In genomic region chr12:5599426-5599825, GRCm38 (mm10) we compare ENCODE assay signal across 20 mouse cellular contexts.
DNase-seq lines count a peak whose midpoint lies in the region; ATAC-seq lines count a peak whose summit lies in the region.
"Had no signal": no experiment of that assay in that cellular context is flagged by ENCODE, and none has a peak within 500 bp of the region (broad histone marks: within the 10 kb centered on the region; RNA-seq: fewer than 3 reads in every experiment).

No protein-coding gene starts in this region.

- H3K9me3 ChIP-seq in liver, embryonic 12.5 days (replicated peaks), result no peaks in the 10 kb centered on the region
- H3K9me3 ChIP-seq: embryonic facial prominence, embryonic 10.5 days; heart, embryonic 15.5 days; hindbrain, embryonic 12.5 days had no signal

- ATAC-seq in liver, embryonic 12.5 days, result no peak
- ATAC-seq: forebrain, embryonic 14.5 days; hindbrain, embryonic 16.5 days; inflammation-experienced regulatory T-cells, adult 6 months; intestine, postnatal 0 days; Patski had no signal

- no peak overlapping the region for H3K4me3 ChIP-seq in liver, embryonic 12.5 days
- H3K4me3 ChIP-seq: embryonic facial prominence, embryonic 10.5 days; heart, embryonic 15.5 days; hindbrain, embryonic 12.5 days had no signal

- peak; percentile 93 for DNase-seq in heart, adult 11 months
- no peak for DNase-seq in heart, postnatal 4 days
- peak; percentile 37 to 44 for DNase-seq in gastrocnemius, adult 8-10 months (ENCODE audit: low spot score in 2 of 2)
- peak; percentile 57 for DNase-seq in gastrocnemius, postnatal 25 days
- peak; percentile 82 for DNase-seq in skeletal muscle tissue, adult 2 months (ENCODE audit: low read depth, low spot score)
- DNase-seq: adrenal gland, adult 2 months; adrenal gland, postnatal 36 days; cerebellum, adult 2 months; cerebellum, postnatal 10 days; kidney, adult 8-10 months had no signal

- H3K27ac ChIP-seq in liver, embryonic 12.5 days, result no peak overlapping the region
- H3K27ac ChIP-seq: embryonic facial prominence, embryonic 10.5 days; heart, embryonic 15.5 days; hindbrain, embryonic 12.5 days had no signal

- WGBS in liver, embryonic 12.5 days (ENCODE audit: insufficient replicate concordance), result 73% methylated on average over 1 of the region's 1 CpGs

- H3K9ac ChIP-seq in liver, embryonic 12.5 days, result no peak overlapping the region
- H3K9ac ChIP-seq: heart, embryonic 15.5 days; hindbrain, embryonic 12.5 days had no signal

- H3K4me1 ChIP-seq in liver, embryonic 12.5 days, result no peaks in the 10 kb centered on the region
- H3K4me1 ChIP-seq: heart, embryonic 15.5 days; hindbrain, embryonic 12.5 days had no signal

- no peaks in the 10 kb centered on the region for H3K27me3 ChIP-seq in liver, embryonic 12.5 days (replicated peaks)
- H3K27me3 ChIP-seq: CH12.LX; heart, embryonic 15.5 days; hindbrain, embryonic 12.5 days had no signal

- H3K36me3 ChIP-seq in liver, embryonic 12.5 days, result no peaks in the 10 kb centered on the region
- H3K36me3 ChIP-seq: embryonic facial prominence, embryonic 10.5 days; heart, embryonic 15.5 days; hindbrain, embryonic 12.5 days had no signal

- H3K4me2 ChIP-seq in liver, embryonic 12.5 days, result no peak overlapping the region
- H3K4me2 ChIP-seq: heart, embryonic 15.5 days; hindbrain, embryonic 12.5 days had no signal
